Mouse (Mus musculus) monocyte, adult 5-6 weeks (primary cell): ENCODE data around the gene Hoxa10. TPM values are rescaled to one million over a fixed set of nuclear protein-coding genes. Genes with fewer than 3 reads are reported as not detected.

Source experiments
- total RNA-seq: library from RNA; stranded (forward); fragments of 200-1000, 200-491, 200-594 nt; gene quantifications from 3 replicates; pipeline ENCODE4 v1.2.3, GENCODE M21; 2017

The Hoxa10 gene
- total RNA-seq, 1 experiment from 2014 or later = not detected

Other genes starting within 250 kb of the Hoxa10 start
- 216 to 281 TPM (median 262 TPM) in 3 replicates for gene Skap2, start 228.3 kb downstream of the Hoxa10 start, total RNA-seq
- not detected in 3 replicates for gene Hoxa1, start 82.5 kb downstream of the Hoxa10 start, total RNA-seq
- gene Hoxa2, start 76.0 kb downstream of the Hoxa10 start, total RNA-seq = not detected in 3 replicates
- gene 5730596B20Rik, start 63.4 kb downstream of the Hoxa10 start, total RNA-seq = not detected in 3 replicates
- gene Hoxa4, start 49.1 kb downstream of the Hoxa10 start, total RNA-seq = not detected in 3 replicates
- gene Hoxa5, start 36.3 kb downstream of the Hoxa10 start, total RNA-seq = 0.39 TPM in 1 of 3 replicates, not detected in the others
- not detected in 3 replicates for gene Hoxa6, start 32.1 kb downstream of the Hoxa10 start, total RNA-seq
- 0.29 TPM in 1 of 3 replicates, not detected in the others for gene Hoxa3, start 27.5 kb downstream of the Hoxa10 start, total RNA-seq
- gene Gm28308, start 27.5 kb downstream of the Hoxa10 start, total RNA-seq = 5.6 TPM in 1 of 3 replicates, not detected in the others
- gene Hoxa7, start 19.0 kb downstream of the Hoxa10 start, total RNA-seq = not detected in 3 replicates
- 0.29 TPM in 1 of 3 replicates, not detected in the others for gene Hoxa9, start 9.8 kb downstream of the Hoxa10 start, total RNA-seq
- gene Hoxa11, start 5.0 kb upstream of the Hoxa10 start, total RNA-seq = not detected in 3 replicates
- gene Hoxa13, start 20.0 kb upstream of the Hoxa10 start, total RNA-seq = not detected in 3 replicates
- gene Evx1, start 72.6 kb upstream of the Hoxa10 start, total RNA-seq = not detected in 3 replicates